Mouse (Mus musculus) hindbrain, embryonic 12.5 days (tissue): ENCODE data around the gene Atr. TPM values are rescaled to one million over a fixed set of nuclear protein-coding genes. Genes with fewer than 3 reads are reported as not detected.
"Not testable (repeated sequence)": the region's sequence is repeated elsewhere in the genome, so short reads cannot be mapped to it uniquely, and the experiment has no call there.

ENCODE experiments used
- ATAC-seq: fragments of 200-750 bp; cut with Nextera tagmentation; 2 replicates; pipeline ENCODE4 v1.8.0; 2017; ENCODE audit warnings: moderate TSS enrichment; ENCODE audit not compliant: low FRiP score
- H3K27ac ChIP-seq: fragments of 300-500 bp; sonication (generic); 2 replicates; pipeline ENCODE4 v1.5.1; 2016; ENCODE audit warnings: mild to moderate bottlenecking
- H3K27me3 ChIP-seq: fragments of 300-500 bp; sonication (generic); 2 replicates; pipeline ENCODE4 v1.6.1; 2016; ENCODE audit warnings: mild to moderate bottlenecking
- H3K36me3 ChIP-seq: fragments of 300-500 bp; sonication (generic); 2 replicates; pipeline ENCODE4 v1.6.1; 2016; ENCODE audit warnings: mild to moderate bottlenecking
- H3K4me1 ChIP-seq: fragments of 300-500 bp; sonication (generic); 2 replicates; pipeline ENCODE4 v1.6.1; 2016
- H3K4me2 ChIP-seq: fragments of 300-500 bp; sonication (generic); replicated peaks from 2 replicates; pipeline ENCODE4 v1.6.1; 2016; ENCODE audit warnings: mild to moderate bottlenecking
- H3K4me3 ChIP-seq: fragments of 300-500 bp; sonication (generic); 2 replicates; pipeline ENCODE4 v1.5.1; 2016; ENCODE audit warnings: mild to moderate bottlenecking
- H3K9ac ChIP-seq: fragments of 300-500 bp; sonication (generic); 2 replicates; pipeline ENCODE4 v1.6.1; 2016; ENCODE audit warnings: mild to moderate bottlenecking, moderate library complexity
- H3K9me3 ChIP-seq: fragments of 300-500 bp; sonication (generic); replicated peaks from 2 replicates; pipeline ENCODE4 v1.6.1; 2016; ENCODE audit warnings: mild to moderate bottlenecking
- WGBS: fragments of 180-500 bp; shearing (Covaris S2); methylation state at CpG from one replicate; pipeline ENCODE4 v1.1.7; 2016; 5-methylcytosine and 5-hydroxymethylcytosine counted together
- polyA plus RNA-seq: library from polyadenylated mRNA; unstranded; fragments of >200 nt; fragmentation: Nextera tagmentation; extraction: Ambion mirVana; gene quantifications from 2 replicates; pipeline ENCODE4 v1.2.1, GENCODE M21; 2016

The Atr gene
- polyA plus RNA-seq, 1 experiment from 2014 or later = 26.0 TPM

- peak; percentile 98 for ATAC-seq
- 0 out of 2 replicates have a peak, but pooled peaks cover 3% of the 10 kb centered on the region for H3K36me3 ChIP-seq
- peak within 1 kb of the TSS; percentile 86 for H3K9ac ChIP-seq
- no peaks in the 10 kb centered on the region for H3K27me3 ChIP-seq
- H3K4me2 ChIP-seq = peak within 1 kb of the TSS; percentile 75
- 0 out of 2 replicates have a peak, but pooled peaks cover 4% of the 10 kb centered on the region for H3K4me1 ChIP-seq
- peak within 1 kb of the TSS; percentile 92 for H3K4me3 ChIP-seq
- WGBS = under 1% methylated on average over 57 of the region's 57 CpGs
- H3K9me3 ChIP-seq = no peaks in the 10 kb centered on the region
- peak within 1 kb of the TSS; percentile 91 for H3K27ac ChIP-seq
These were observed 97.4 kb downstream of the Atr start, which contains the start of gene Xrn1 for GRCm38 (mm10) chr9:95954585-95955461. TSS of gene Xrn1 (plus strand) at chr9:95954760.

- Histone ChIP-seq H3K4me2 (no peak overlapping the region), H3K36me3 (no peaks in the 10 kb centered on the region), H3K9ac (no peak overlapping the region), H3K4me1 (0 out of 2 replicates have a peak, but pooled peaks cover 4% of the 10 kb centered on the region), H3K27ac (no peak overlapping the region), H3K27me3 (no peaks in the 10 kb centered on the region), H3K4me3 (no peak overlapping the region), H3K9me3 (no peaks in the 10 kb centered on the region)
- ATAC-seq = no peak
- WGBS = 92% methylated on average over 2 of the region's 2 CpGs
These were observed 100.2 kb downstream of the Atr start for GRCm38 (mm10) chr9:95957611-95958010.

DNA sequence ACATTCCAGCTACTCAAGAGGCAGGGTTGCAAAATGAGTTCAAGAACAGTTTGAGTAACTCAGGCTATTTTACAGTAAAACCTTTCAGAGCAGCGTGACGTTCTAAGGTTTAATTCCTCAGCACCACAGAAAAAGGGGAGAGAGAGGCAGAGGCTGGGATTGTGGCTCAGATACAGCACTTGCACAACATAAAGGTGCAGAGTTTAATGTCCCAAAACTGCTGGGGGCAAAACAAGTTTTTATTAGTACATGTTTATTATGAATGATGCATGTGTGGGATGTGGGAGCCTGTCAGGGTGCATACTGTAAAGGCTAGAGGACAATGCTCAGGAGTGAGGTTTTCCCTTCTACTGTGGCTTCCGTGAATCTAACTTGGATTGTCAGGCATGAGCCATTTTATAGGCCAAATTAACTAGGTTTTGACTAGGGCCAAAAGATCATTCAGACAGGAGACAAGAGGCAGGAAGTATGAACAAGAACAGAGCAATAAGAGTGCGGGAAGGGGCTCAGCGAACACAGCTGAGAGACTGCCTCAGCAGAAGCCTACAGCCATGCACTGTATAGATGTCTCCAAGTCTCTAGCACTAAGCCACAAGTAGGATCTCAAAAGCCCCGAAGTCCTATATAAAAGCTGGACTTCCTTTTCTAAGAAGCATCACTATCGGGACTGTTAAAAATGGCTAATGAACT is 100.8 kb downstream of the Atr start:
- 92% methylated on average over 7 of the region's 7 CpGs for WGBS
- H3K4me3 ChIP-seq = no peak overlapping the region
- H3K27me3 ChIP-seq = no peaks in the 10 kb centered on the region
- no peak overlapping the region for H3K27ac ChIP-seq
- H3K36me3 ChIP-seq = no peaks in the 10 kb centered on the region
- H3K4me2 ChIP-seq = no peak overlapping the region
- no peaks in the 10 kb centered on the region for H3K9me3 ChIP-seq
- H3K9ac ChIP-seq = no peak overlapping the region
- 0 out of 2 replicates have a peak, but pooled peaks cover 4% of the 10 kb centered on the region for H3K4me1 ChIP-seq
- ATAC-seq = no peak

GRCm38 (mm10) chr9:95958731-95959105 is 101.3 kb downstream of the Atr start:
- not testable (repeated sequence) for H3K9me3 ChIP-seq, H3K36me3 ChIP-seq, H3K27me3 ChIP-seq, H3K27ac ChIP-seq, H3K4me3 ChIP-seq, H3K4me2 ChIP-seq, ATAC-seq, H3K4me1 ChIP-seq, H3K9ac ChIP-seq
- 98% methylated on average over 2 of the region's 2 CpGs for whole genome bisulfite sequencing

- Histone ChIP-seq H3K4me3 (no peak overlapping the region), H3K9ac (no peak overlapping the region), H3K4me2 (no peak overlapping the region), H3K4me1 (0 out of 2 replicates have a peak, but pooled peaks cover 4% of the 10 kb centered on the region), H3K27ac (no peak overlapping the region), H3K27me3 (no peaks in the 10 kb centered on the region), H3K36me3 (peaks cover 4% of the 10 kb centered on the region; the same call in 1 of the 2 replicates), H3K9me3 (no peaks in the 10 kb centered on the region)
- ATAC-seq = no peak
- 85% methylated on average over 6 of the region's 6 CpGs for WGBS
These were observed 101.8 kb downstream of the Atr start for GRCm38 (mm10) chr9:95959246-95959645.

GRCm38 (mm10) chr9:95959732-95960428 is 102.5 kb downstream of the Atr start:
- Histone ChIP-seq H3K27me3 (no peaks in the 10 kb centered on the region), H3K9me3 (no peaks in the 10 kb centered on the region), H3K4me3 (no peak overlapping the region), H3K9ac (no peak overlapping the region), H3K36me3 (peaks cover 10% of the 10 kb centered on the region; the same call in 1 of the 2 replicates), H3K27ac (no peak overlapping the region), H3K4me2 (no peak overlapping the region), H3K4me1 (0 out of 2 replicates have a peak, but pooled peaks cover 4% of the 10 kb centered on the region)
- 97% methylated on average over 3 of the region's 3 CpGs for WGBS
- no peak for ATAC-seq

DNA sequence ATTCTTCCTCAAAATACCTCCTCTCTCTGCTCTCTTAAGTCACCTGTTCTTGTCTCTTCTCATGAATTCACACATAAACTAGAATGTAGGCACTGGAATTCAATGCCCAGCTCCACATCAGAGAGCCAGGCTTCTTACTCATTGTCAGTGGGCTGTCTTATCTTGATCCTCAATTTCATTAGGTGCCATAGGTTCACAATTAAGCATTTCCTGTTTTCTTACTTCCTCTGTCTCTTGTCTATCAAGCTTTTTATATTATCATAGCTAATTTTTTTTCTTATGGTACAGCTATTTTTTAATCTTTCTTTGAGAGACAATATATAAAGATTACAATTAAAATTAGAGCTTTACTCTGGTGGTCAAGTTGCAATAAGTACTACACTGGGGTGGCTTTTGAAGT is 103.7 kb downstream of the Atr start:
- H3K27me3 ChIP-seq = no peaks in the 10 kb centered on the region
- no peaks in the 10 kb centered on the region for H3K9me3 ChIP-seq
- H3K4me2 ChIP-seq = no peak overlapping the region
- no peak overlapping the region for H3K4me3 ChIP-seq
- 0 out of 2 replicates have a peak, but pooled peaks cover 4% of the 10 kb centered on the region for H3K4me1 ChIP-seq
- H3K9ac ChIP-seq = no peak overlapping the region
- H3K27ac ChIP-seq = no peak overlapping the region
- ATAC-seq = no peak
- H3K36me3 ChIP-seq = peaks cover 16% of the 10 kb centered on the region

DNA sequence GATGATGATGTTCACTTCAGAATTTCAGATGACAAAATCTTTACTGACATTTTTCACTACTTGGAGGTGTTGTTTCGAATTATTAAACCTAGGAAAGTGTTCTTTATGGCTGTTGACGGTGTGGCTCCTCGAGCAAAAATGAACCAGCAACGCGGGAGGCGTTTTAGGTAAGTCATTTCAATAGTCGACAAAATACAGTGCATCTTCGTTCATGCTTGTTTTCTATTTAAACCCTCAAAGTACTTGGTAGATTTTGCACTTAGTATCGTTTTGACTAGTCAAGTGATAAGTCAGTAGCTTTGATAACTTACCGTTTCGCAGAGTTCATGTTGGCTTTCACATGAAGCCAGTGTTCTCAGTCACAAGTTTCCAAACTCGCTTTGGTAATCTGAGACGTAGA is 106.6 kb downstream of the Atr start:
- WGBS = 95% methylated on average over 13 of the region's 13 CpGs
- Histone ChIP-seq H3K27me3 (no peaks in the 10 kb centered on the region), H3K9ac (no peak overlapping the region), H3K4me2 (no peak overlapping the region), H3K4me1 (no peaks in the 10 kb centered on the region), H3K27ac (no peak overlapping the region), H3K4me3 (no peak overlapping the region), H3K36me3 (peaks cover 27% of the 10 kb centered on the region), H3K9me3 (no peaks in the 10 kb centered on the region)
- no peak for ATAC-seq

DNA sequence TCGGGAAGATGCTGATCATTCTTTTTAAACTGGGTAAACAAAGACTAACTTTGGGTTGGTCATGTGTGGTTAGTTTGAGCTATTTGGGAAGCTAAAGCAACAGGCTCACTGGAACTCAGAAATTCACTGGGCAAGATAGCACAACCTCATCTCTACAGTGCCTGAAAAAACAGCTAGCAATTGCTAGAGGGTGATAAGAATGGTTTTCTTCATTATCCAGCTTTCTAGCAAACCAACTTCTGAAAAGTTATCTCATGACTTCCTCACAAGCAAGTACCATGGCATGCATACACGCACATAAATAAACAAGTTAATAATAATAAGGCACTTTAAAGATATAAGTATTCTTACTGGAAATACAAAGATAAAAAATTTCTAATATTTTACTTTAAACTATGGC is 120.9 kb downstream of the Atr start:
- WGBS = 94% methylated on average over 2 of the region's 2 CpGs
- Histone ChIP-seq H3K4me3 (no peak overlapping the region), H3K4me2 (no peak overlapping the region), H3K9ac (no peak overlapping the region), H3K4me1 (no peaks in the 10 kb centered on the region), H3K9me3 (no peaks in the 10 kb centered on the region), H3K36me3 (peaks cover 46% of the 10 kb centered on the region), H3K27ac (no peak overlapping the region), H3K27me3 (no peaks in the 10 kb centered on the region)
- ATAC-seq = no peak

DNA sequence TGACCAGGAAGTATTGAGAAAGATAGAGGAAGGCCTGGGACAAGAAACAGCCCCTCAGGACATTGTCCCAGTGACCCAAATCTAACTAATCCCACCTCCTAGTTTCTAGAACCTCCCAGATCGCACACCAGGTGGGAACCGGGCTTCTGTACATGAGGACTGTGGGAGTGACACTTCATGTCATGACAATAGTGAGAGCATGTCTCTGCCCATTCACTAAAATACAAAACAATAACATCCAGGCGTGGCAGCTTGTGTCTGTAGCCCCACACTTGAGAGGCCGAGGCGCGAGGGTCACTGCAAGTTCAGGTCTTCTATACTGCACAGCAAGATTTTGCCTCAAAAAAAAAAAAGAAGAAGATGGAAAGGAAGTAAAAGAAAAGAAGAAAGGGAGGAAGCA is 122.5 kb downstream of the Atr start:
- WGBS = 79% methylated on average over 6 of the region's 6 CpGs
- no peaks in the 10 kb centered on the region for H3K27me3 ChIP-seq
- no peaks in the 10 kb centered on the region for H3K9me3 ChIP-seq
- no peak for ATAC-seq
- no peak overlapping the region for H3K27ac ChIP-seq
- peaks cover 52% of the 10 kb centered on the region for H3K36me3 ChIP-seq
- H3K4me1 ChIP-seq = no peaks in the 10 kb centered on the region
- H3K4me2 ChIP-seq = no peak overlapping the region
- no peak overlapping the region for H3K9ac ChIP-seq
- no peak overlapping the region for H3K4me3 ChIP-seq

DNA sequence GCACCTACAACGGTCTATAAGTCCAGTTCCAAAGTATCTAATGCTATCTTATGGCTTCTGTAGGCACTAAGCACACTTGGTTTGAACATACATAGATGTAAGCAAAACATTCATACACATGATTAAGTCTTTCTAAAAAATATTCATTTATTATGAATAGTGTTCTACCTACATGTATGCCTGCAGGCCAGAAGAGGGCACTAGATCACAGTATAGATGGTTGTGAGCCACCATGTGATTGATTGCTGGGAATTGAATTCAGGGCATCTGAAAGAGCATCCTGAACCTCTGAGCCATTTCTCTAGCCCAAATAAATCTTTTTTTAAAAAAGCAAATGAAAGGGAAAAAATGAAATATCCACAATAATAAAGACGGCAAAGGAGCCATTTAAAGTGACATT is 134.9 kb downstream of the Atr start:
- 96% methylated on average over 2 of the region's 2 CpGs for WGBS
- Histone ChIP-seq H3K4me2 (no peak overlapping the region), H3K4me3 (no peak overlapping the region), H3K4me1 (no peaks in the 10 kb centered on the region), H3K9me3 (no peaks in the 10 kb centered on the region), H3K27me3 (no peaks in the 10 kb centered on the region), H3K27ac (no peak overlapping the region), H3K36me3 (peaks cover 53% of the 10 kb centered on the region), H3K9ac (no peak overlapping the region)
- no peak for ATAC-seq
